Mouse (Mus musculus) bone marrow macrophage, adult 2 months (primary cell): ENCODE data around the gene Gm21976. TPM values are rescaled to one million over a fixed set of nuclear protein-coding genes. Genes with fewer than 3 reads are reported as not detected.

ENCODE experiments used
- H3K27ac ChIP-seq: 2 replicates; pipeline ENCODE4 v1.5.1; 2012; ENCODE audit warnings: low read depth, low read length; ENCODE audit not compliant: insufficient read depth
- H3K4me1 ChIP-seq: 2 replicates; pipeline ENCODE4 v1.6.1; 2012; ENCODE audit warnings: low read length; ENCODE audit not compliant: control insufficient read depth, insufficient read depth
- H3K4me3 ChIP-seq: 2 replicates; pipeline ENCODE4 v1.5.1; 2012; ENCODE audit warnings: mild to moderate bottlenecking, low read length, moderate library complexity; ENCODE audit not compliant: insufficient read depth
- CTCF ChIP-seq: IDR thresholded peaks from 2 replicates; pipeline ENCODE4 v1.5.1; 2012; ENCODE audit warnings: low read depth, mild to moderate bottlenecking, low read length, moderate library complexity
- POLR2A ChIP-seq: IDR thresholded peaks from 2 replicates; pipeline ENCODE4 v1.6.1; 2012; ENCODE audit warnings: mild to moderate bottlenecking, low read depth, low read length, borderline replicate concordance
- polyA plus RNA-seq: library from polyadenylated mRNA; stranded (reverse); fragments of >200 nt; gene quantifications from 2 replicates; pipeline ENCODE4 v1.2.4, GENCODE M21; 2012; ENCODE audit not compliant: missing spikeins, insufficient read depth, insufficient read length

Gene Gm21976
- polyA plus RNA-seq, 1 experiment = not detected

GRCm38 (mm10) chr13:98263458-98263987 lies 16.2 kb upstream of the Gm21976 start:
- Histone ChIP-seq H3K27ac (peak overlapping the region; percentile 65), H3K4me3 (peak overlapping the region; percentile 90), H3K4me1 (peaks cover 5% of the 10 kb centered on the region; the same call in 1 of the 2 replicates)
- TF ChIP-seq CTCF (no peak), POLR2A (no peak)

GRCm38 (mm10) chr13:98264111-98264510 lies 15.6 kb upstream of the Gm21976 start:
- Histone ChIP-seq H3K4me1 (peaks cover 5% of the 10 kb centered on the region; the same call in 1 of the 2 replicates), H3K27ac (no peak overlapping the region), H3K4me3 (peak overlapping the region; percentile 90)
- TF ChIP-seq POLR2A (no peak), CTCF (no peak)

- no peak overlapping the region for H3K4me3 ChIP-seq
- no peaks in the 10 kb centered on the region for H3K4me1 ChIP-seq
- no peak overlapping the region for H3K27ac ChIP-seq
- no peak for TF ChIP-seq POLR2A
- no peak for TF ChIP-seq CTCF
These were observed 5.7 kb upstream of the Gm21976 start for GRCm38 (mm10) chr13:98274023-98274422.

- no peaks in the 10 kb centered on the region for H3K4me1 ChIP-seq
- H3K4me3 ChIP-seq = no peak overlapping the region
- no peak overlapping the region for H3K27ac ChIP-seq
- TF ChIP-seq CTCF (no peak), POLR2A (no peak)
These were observed 4.0 kb upstream of the Gm21976 start for GRCm38 (mm10) chr13:98275646-98276045.

- no peak for TF ChIP-seq POLR2A
- no peak for TF ChIP-seq CTCF
- Histone ChIP-seq H3K4me1 (no peaks in the 10 kb centered on the region), H3K4me3 (no peak overlapping the region), H3K27ac (no peak overlapping the region)
These were observed 3.4 kb upstream of the Gm21976 start for GRCm38 (mm10) chr13:98276253-98276652.

GRCm38 (mm10) chr13:98277501-98277900 lies 2.2 kb upstream of the Gm21976 start:
- Histone ChIP-seq H3K27ac (no peak overlapping the region), H3K4me1 (no peaks in the 10 kb centered on the region), H3K4me3 (no peak overlapping the region)
- no peak for TF ChIP-seq POLR2A
- TF ChIP-seq CTCF = no peak

- H3K4me1 ChIP-seq = no peaks in the 10 kb centered on the region
- TF ChIP-seq CTCF = no peak
- no peak for TF ChIP-seq POLR2A
- H3K4me3 ChIP-seq = no peak overlapping the region
- no peak overlapping the region for H3K27ac ChIP-seq
These were observed 1.4 kb downstream of the Gm21976 start for GRCm38 (mm10) chr13:98280990-98281650.

GRCm38 (mm10) chr13:98290719-98291118 lies 11.0 kb downstream of the Gm21976 start:
- Histone ChIP-seq H3K27ac (no peak overlapping the region), H3K4me3 (no peak overlapping the region), H3K4me1 (no peaks in the 10 kb centered on the region)
- no peak for TF ChIP-seq POLR2A
- TF ChIP-seq CTCF = no peak

- Histone ChIP-seq H3K4me3 (no peak overlapping the region), H3K27ac (no peak overlapping the region), H3K4me1 (no peaks in the 10 kb centered on the region)
- no peak for TF ChIP-seq CTCF
- TF ChIP-seq POLR2A = no peak
These were observed 12.0 kb downstream of the Gm21976 start for GRCm38 (mm10) chr13:98291712-98292111.

GRCm38 (mm10) chr13:98296072-98296471 lies 16.4 kb downstream of the Gm21976 start:
- Histone ChIP-seq H3K27ac (no peak overlapping the region), H3K4me1 (no peaks in the 10 kb centered on the region), H3K4me3 (no peak overlapping the region)
- no peak for TF ChIP-seq POLR2A
- no peak for TF ChIP-seq CTCF

GRCm38 (mm10) chr13:98297883-98298482 lies 18.3 kb downstream of the Gm21976 start:
- no peak overlapping the region for H3K27ac ChIP-seq
- no peak for TF ChIP-seq POLR2A
- no peak for TF ChIP-seq CTCF

More at GRCm38 (mm10) chr13:98297883-98298482, 18.3 kb downstream of the Gm21976 start:
- Histone ChIP-seq H3K4me3 (no peak overlapping the region), H3K4me1 (no peaks in the 10 kb centered on the region)
